Mouse (Mus musculus): ENCODE results near the gene Bcl2l1.

The Bcl2l1 gene

GRCm38 (mm10) chr2:152815879-152816656 lies 15.5 kb downstream of the Bcl2l1 start:
- ChIA-PET POLR2A (interaction anchor here (0.7 to 5.4 kb wide), 29 partner anchors 9 to 212 kb away, joined by 3 to 79 read pairs (median 4); partner anchors contain the start of genes Defb36 (in 1 of the 4) and Mcts2 (in 1 of the 4)), CTCF (interaction anchor here (0.8 to 1.7 kb wide), 7 partner anchors 11 to 123 kb away, joined by 3 to 8 read pairs (median 3); no protein-coding TSS in a partner anchor)

GRCm38 (mm10) chr2:152814213-152814874 lies 17.2 kb downstream of the Bcl2l1 start:
- ChIA-PET CTCF (interaction anchor here in 2 of 4 experiments (0.6 to 0.9 kb wide), 2 partner anchors 48 to 121 kb away, joined by 3 read pairs; no protein-coding TSS in a partner anchor), POLR2A (interaction anchor here in 2 of 4 experiments (0.6 to 5.4 kb wide), 17 partner anchors 8 to 876 kb away, joined by 3 to 79 read pairs (median 4); partner anchors contain the start of gene Id1 (in 1 of the 2))

- ChIA-PET POLR2A (interaction anchor here in 2 of 4 experiments (0.6 to 5.4 kb wide), 7 partner anchors 8 to 576 kb away, joined by 3 to 79 read pairs (median 11); no protein-coding TSS in a partner anchor), CTCF (interaction anchor here in 2 of 4 experiments (0.5 to 0.9 kb wide), 2 partner anchors 47 to 51 kb away, joined by 3 to 4 read pairs; no protein-coding TSS in a partner anchor)
Observed at GRCm38 (mm10) chr2:152813232-152813631, 18.3 kb downstream of the Bcl2l1 start.

- POLR2A ChIA-PET, result interaction anchor here (0.5 to 11.6 kb wide), 32 partner anchors 9 to 1610 kb away, joined by 3 to 343 read pairs (median 4); partner anchors contain the start of genes Bcl2l1 (in 2 of the 4), H13 (in 1 of the 4) and Mcts2 (in 1 of the 4)
- CTCF ChIA-PET, result interaction anchor here (0.5 to 2.1 kb wide), 13 partner anchors 9 to 695 kb away, joined by 3 to 10 read pairs (median 4); partner anchors contain the start of gene H13 (in 1 of the 4)
Observed at GRCm38 (mm10) chr2:152811336-152812165, 20.0 kb downstream of the Bcl2l1 start.

GRCm38 (mm10) chr2:152810158-152810941 lies 21.2 kb downstream of the Bcl2l1 start:
- ChIA-PET POLR2A (interaction anchor here (0.5 to 11.6 kb wide), 25 partner anchors 10 to 141 kb away, joined by 3 to 343 read pairs (median 5); partner anchors contain the start of genes Bcl2l1 (in 2 of the 4), Cox4i2 (in 1 of the 4) and H13 (in 1 of the 4)), CTCF (interaction anchor here in 3 of 4 experiments (0.5 to 2.1 kb wide), 7 partner anchors 43 to 241 kb away, joined by 3 to 10 read pairs (median 4); partner anchors contain the start of gene H13 (in 1 of the 3))

GRCm38 (mm10) chr2:152808178-152808577 lies 23.4 kb downstream of the Bcl2l1 start:
- ChIA-PET POLR2A (interaction anchor here in 3 of 4 experiments (1.1 to 11.6 kb wide), 11 partner anchors 8 to 458 kb away, joined by 3 to 343 read pairs (median 53); partner anchors contain the start of gene Bcl2l1 (in 1 of the 3)), CTCF (interaction anchor here in 1 of 4 experiments (0.6 kb wide), 1 partner anchor 185 kb away, joined by 3 read pairs; the partner anchor contains the start of gene Defb25)

- CTCF ChIA-PET, result interaction anchor here in 2 of 4 experiments (0.5 to 0.8 kb wide), 3 partner anchors 39 to 723 kb away, joined by 3 to 4 read pairs (median 3); no protein-coding TSS in a partner anchor
- POLR2A ChIA-PET, result interaction anchor here in 3 of 4 experiments (0.8 to 11.6 kb wide), 29 partner anchors 8 to 132 kb away, joined by 3 to 343 read pairs (median 11); partner anchors contain the start of genes Bcl2l1 (in 1 of the 3), Id1 (in 1 of the 3) and Mcts2 (in 1 of the 3)
Observed at GRCm38 (mm10) chr2:152806037-152806436, 25.5 kb downstream of the Bcl2l1 start.

- POLR2A ChIA-PET, result interaction anchor here (0.8 to 11.6 kb wide), 66 partner anchors 9 to 1901 kb away, joined by 3 to 343 read pairs (median 6); partner anchors contain the start of genes Bcl2l1 (in 2 of the 4), Id1 (in 2 of the 4), Mcts2 (in 2 of the 4) and Abhd12 (in 1 of the 4)
- CTCF ChIA-PET, result interaction anchor here (0.6 to 2.7 kb wide), 19 partner anchors 11 to 342 kb away, joined by 3 to 12 read pairs (median 4); partner anchors contain the start of gene Id1 (in 1 of the 4)
Observed at GRCm38 (mm10) chr2:152805111-152805490, 26.4 kb downstream of the Bcl2l1 start.

GRCm38 (mm10) chr2:152804408-152805110 lies 27.0 kb downstream of the Bcl2l1 start:
- CTCF ChIA-PET, result interaction anchor here (0.6 to 2.7 kb wide), 22 partner anchors 10 to 343 kb away, joined by 3 to 12 read pairs (median 4); partner anchors contain the start of gene Id1 (in 1 of the 4)
- POLR2A ChIA-PET, result interaction anchor here (0.5 to 11.6 kb wide), 72 partner anchors 9 to 1900 kb away, joined by 3 to 343 read pairs (median 6); partner anchors contain the start of genes Bcl2l1 (in 2 of the 4), Id1 (in 2 of the 4), Mcts2 (in 2 of the 4) and Abhd12 (in 1 of the 4)

GRCm38 (mm10) chr2:152803081-152803480 lies 28.4 kb downstream of the Bcl2l1 start:
- CTCF ChIA-PET, result interaction anchor here in 2 of 4 experiments (0.6 to 2.7 kb wide), 3 partner anchors 21 to 110 kb away, joined by 3 to 7 read pairs (median 3); no protein-coding TSS in a partner anchor
- POLR2A ChIA-PET, result interaction anchor here (0.7 to 11.6 kb wide), 24 partner anchors 9 to 209 kb away, joined by 3 to 343 read pairs (median 7); partner anchors contain the start of genes Bcl2l1 (in 1 of the 4) and Id1 (in 1 of the 4)

- ChIA-PET POLR2A (interaction anchor here (0.7 to 11.6 kb wide), 24 partner anchors 8 to 208 kb away, joined by 3 to 343 read pairs (median 5); partner anchors contain the start of gene Bcl2l1 (in 1 of the 4)), CTCF (interaction anchor here (0.5 to 1.0 kb wide), 7 partner anchors 9 to 460 kb away, joined by 3 to 7 read pairs (median 4); no protein-coding TSS in a partner anchor)
Observed at GRCm38 (mm10) chr2:152802303-152802702, 29.2 kb downstream of the Bcl2l1 start.

- ChIA-PET CTCF (interaction anchor here (0.5 to 1.2 kb wide), 6 partner anchors 16 to 183 kb away, joined by 3 to 5 read pairs (median 4); no protein-coding TSS in a partner anchor), POLR2A (interaction anchor here in 2 of 4 experiments (0.8 to 10.3 kb wide), 16 partner anchors 7 to 105 kb away, joined by 3 to 121 read pairs (median 4); partner anchors contain the start of gene Id1 (in 1 of the 2))
Observed at GRCm38 (mm10) chr2:152800762-152801113, 30.8 kb downstream of the Bcl2l1 start.

- POLR2A ChIA-PET, result interaction anchor here in 2 of 4 experiments (0.5 to 10.3 kb wide), 19 partner anchors 8 to 156 kb away, joined by 3 to 121 read pairs (median 4); partner anchors contain the start of gene Id1 (in 1 of the 2)
- CTCF ChIA-PET, result interaction anchor here (0.6 to 1.2 kb wide), 5 partner anchors 16 to 183 kb away, joined by 3 to 4 read pairs (median 3); no protein-coding TSS in a partner anchor
Observed at GRCm38 (mm10) chr2:152799954-152800761, 31.4 kb downstream of the Bcl2l1 start.

- ChIA-PET CTCF (interaction anchor here in 1 of 4 experiments (1.3 to 2.0 kb wide), 2 partner anchors 31 to 102 kb away, joined by 4 to 7 read pairs; no protein-coding TSS in a partner anchor), POLR2A (interaction anchor here in 2 of 4 experiments (0.6 to 10.3 kb wide), 17 partner anchors 9 to 102 kb away, joined by 3 to 121 read pairs (median 5); no protein-coding TSS in a partner anchor)
Observed at GRCm38 (mm10) chr2:152797589-152797988, 33.9 kb downstream of the Bcl2l1 start.
